ENCODE assay signal across 24 mouse cellular contexts in genomic region chr9:51636097-51636496, GRCm38 (mm10).
DNase-seq lines count a peak whose midpoint lies in the region; ATAC-seq and TF ChIP-seq lines count a peak whose summit lies in the region.
"Had no signal": no experiment of that assay in that cellular context is flagged by ENCODE, and none has a peak within 500 bp of the region (broad histone marks: within the 10 kb centered on the region; RNA-seq: fewer than 3 reads in every experiment).

No protein-coding gene starts in this region.

- no peak overlapping the region for H3K27ac ChIP-seq in cerebellum, adult 2 months (ENCODE audit: insufficient read depth, low read length)
- peak overlapping the region; percentile 78 for H3K27ac ChIP-seq in hindbrain, embryonic 13.5 days
- H3K27ac ChIP-seq in midbrain, embryonic 16.5 days (ENCODE audit: low read length): peak overlapping the region; percentile 65
- H3K27ac ChIP-seq: embryonic facial prominence, embryonic 15.5 days; heart, embryonic 15.5 days; intestine, embryonic 15.5 days; limb, embryonic 13.5 days; liver, embryonic 12.5 days; stomach, embryonic 15.5 days had no signal

- no peaks in the 10 kb centered on the region for H3K27me3 ChIP-seq in cerebellum, adult 2 months (ENCODE audit: control insufficient read depth, insufficient read depth, low read length)
- H3K27me3 ChIP-seq in hindbrain, embryonic 13.5 days: no peaks in the 10 kb centered on the region
- no peaks in the 10 kb centered on the region for H3K27me3 ChIP-seq in midbrain, embryonic 16.5 days (ENCODE audit: control insufficient read depth, insufficient read depth, low read depth, low read length)
- H3K27me3 ChIP-seq: embryonic facial prominence, embryonic 15.5 days; heart, embryonic 15.5 days; intestine, embryonic 15.5 days; limb, embryonic 13.5 days; liver, embryonic 12.5 days; stomach, embryonic 15.5 days had no signal

- peak; percentile 47 to 58 for DNase-seq in cerebellum, postnatal 14 days
- DNase-seq in cerebellum, adult 2 months: no peak
- peak; percentile 17 for DNase-seq in layer of hippocampus, adult 9-11 months
- no peak for DNase-seq in layer of hippocampus, postnatal 14 days (ENCODE audit: low spot score in 2 of 2)
- no peak for DNase-seq in spleen, adult 12 weeks (ENCODE audit: low spot score)
- no peak for DNase-seq in kidney, adult 8-10 months
- DNase-seq: adrenal gland, postnatal 10 days; cerebellum, adult 18-20 months; heart, postnatal 36 days; kidney, postnatal 36 days; layer of hippocampus, postnatal 36 days; lung, adult 18-20 months; lung, postnatal 10 days; right cerebral cortex, adult 18-20 months; right cerebral cortex, postnatal 4 days; thymus, postnatal 36 days had no signal

- no peak overlapping the region for H3K9ac ChIP-seq in hindbrain, embryonic 13.5 days
- H3K9ac ChIP-seq in midbrain, embryonic 16.5 days (ENCODE audit: low read depth, low read length): no peak overlapping the region
- H3K9ac ChIP-seq: embryonic facial prominence, embryonic 15.5 days; heart, embryonic 15.5 days; intestine, embryonic 15.5 days; limb, embryonic 13.5 days; liver, embryonic 12.5 days; stomach, embryonic 15.5 days had no signal

- WGBS in cerebellum, adult 2 months: 40% methylated on average over 2 of the region's 2 CpGs
- WGBS in hindbrain, embryonic 13.5 days: 93% methylated on average over 2 of the region's 2 CpGs
- 84% methylated on average over 2 of the region's 2 CpGs for WGBS in midbrain, embryonic 16.5 days

- H3K36me3 ChIP-seq in hindbrain, embryonic 13.5 days: no peaks in the 10 kb centered on the region
- no peaks in the 10 kb centered on the region for H3K36me3 ChIP-seq in midbrain, embryonic 16.5 days (ENCODE audit: control insufficient read depth, insufficient read depth, low read length)
- H3K36me3 ChIP-seq: embryonic facial prominence, embryonic 15.5 days; heart, embryonic 15.5 days; intestine, embryonic 15.5 days; limb, embryonic 13.5 days; liver, embryonic 12.5 days; stomach, embryonic 15.5 days had no signal

- ATAC-seq in hindbrain, embryonic 13.5 days (ENCODE audit: low FRiP score): peak; percentile 49; the same call in 1 of the 2 replicates
- ATAC-seq in midbrain, embryonic 16.5 days: no peak
- ATAC-seq: intestine, embryonic 15.5 days; liver, embryonic 12.5 days had no signal

- H3K9me3 ChIP-seq in hindbrain, embryonic 13.5 days: no peaks in the 10 kb centered on the region
- H3K9me3 ChIP-seq in midbrain, embryonic 16.5 days (replicated peaks; ENCODE audit: control insufficient read depth, low read length, poor library complexity, severe bottlenecking): no peaks in the 10 kb centered on the region
- H3K9me3 ChIP-seq: embryonic facial prominence, embryonic 15.5 days; heart, embryonic 15.5 days; intestine, embryonic 15.5 days; limb, embryonic 13.5 days; liver, embryonic 12.5 days; stomach, embryonic 15.5 days had no signal

- H3K4me1 ChIP-seq in cerebellum, adult 2 months (ENCODE audit: control insufficient read depth, insufficient read depth, low read length): no peaks in the 10 kb centered on the region; the same call in 1 of the 2 replicates
- peaks cover 16% of the 10 kb centered on the region for H3K4me1 ChIP-seq in hindbrain, embryonic 13.5 days (replicated peaks)
- peaks cover 11% of the 10 kb centered on the region for H3K4me1 ChIP-seq in midbrain, embryonic 16.5 days (ENCODE audit: control insufficient read depth, insufficient read depth, low read length)
- H3K4me1 ChIP-seq: intestine, embryonic 15.5 days; liver, embryonic 12.5 days; stomach, embryonic 15.5 days had no signal

- H3K4me3 ChIP-seq in cerebellum, adult 2 months (replicated peaks; ENCODE audit: insufficient read depth, low read depth, low read length): no peak overlapping the region
- H3K4me3 ChIP-seq in hindbrain, embryonic 13.5 days: no peak overlapping the region
- H3K4me3 ChIP-seq in midbrain, embryonic 16.5 days (ENCODE audit: low read depth, low read length): no peak overlapping the region
- H3K4me3 ChIP-seq: embryonic facial prominence, embryonic 15.5 days; heart, embryonic 15.5 days; intestine, embryonic 15.5 days; limb, embryonic 13.5 days; liver, embryonic 12.5 days; stomach, embryonic 15.5 days had no signal

- TF ChIP-seq POLR2A in cerebellum, adult 2 months (IDR thresholded peaks at IDR 0.05; ENCODE audit: borderline replicate concordance, insufficient read depth, low read length): no peak

- no peak overlapping the region for H3K4me2 ChIP-seq in hindbrain, embryonic 13.5 days
- no peak overlapping the region for H3K4me2 ChIP-seq in midbrain, embryonic 16.5 days (ENCODE audit: low read length)
- H3K4me2 ChIP-seq: embryonic facial prominence, embryonic 15.5 days; heart, embryonic 15.5 days; intestine, embryonic 15.5 days; limb, embryonic 13.5 days; liver, embryonic 12.5 days; stomach, embryonic 15.5 days had no signal

- no peak for TF ChIP-seq CTCF in cerebellum, adult 2 months (IDR thresholded peaks at IDR 0.05; ENCODE audit: borderline replicate concordance, insufficient read depth, low read depth, low read length)

Comparison
In these comparisons a context has a peak if more than half of its experiments do, and no peak if none do; other contexts are left out.
1. DNase-seq: peak in cerebellum, postnatal 14 days (2 of 2) and layer of hippocampus, adult 9-11 months (single experiment); none in cerebellum, adult 2 months (0 of 2), layer of hippocampus, postnatal 14 days (0 of 2), spleen, adult 12 weeks (single experiment) and kidney, adult 8-10 months (0 of 2).